Mouse (Mus musculus) left cerebral cortex, postnatal 10 days (tissue): ENCODE measurements around the gene Ptprn2. TPM values are rescaled to one million over a fixed set of nuclear protein-coding genes. Genes with fewer than 3 reads are reported as not detected.

Experiments used
- microRNA-seq: library from miRNA; unstranded; fragments of <30 nt; microRNA quantifications from one replicate; pipeline ENCODE4 v1.2.0, GENCODE M21; 2022
- total RNA-seq, 2 experiments: library from RNA; stranded (reverse); gene quantifications; 2 replicates each; pipeline ENCODE4 v1.2.3; 2021

Gene Ptprn2
- total RNA-seq, 2 experiments from 2014 or later, result 331 to 341 TPM

Small RNAs within 50 kb of the gene (microRNA-seq; reads per million reads assigned to microRNA genes)
- 128 reads per million, percentile 59 among the genes with 10 or more reads in this experiment for gene Mir153

Other genes starting within 250 kb of the Ptprn2 start
- gene Wdr60, start 222.7 kb upstream of the Ptprn2 start, total RNA-seq, result 10 to 100 TPM; 12.9 to 14.3 TPM
- gene Gm11027, start 210.3 kb upstream of the Ptprn2 start, total RNA-seq, result not detected
- gene Esyt2, start 204.5 kb upstream of the Ptprn2 start, total RNA-seq, result 10 to 100 TPM; 56.8 to 62.1 TPM
- 1 to 10 TPM; 7.4 to 8.8 TPM for gene Ncapg2, start 80.3 kb upstream of the Ptprn2 start, total RNA-seq